Mouse (Mus musculus): ENCODE results near the gene Pkp4. TPM values are rescaled to one million over a fixed set of nuclear protein-coding genes. Genes with fewer than 3 reads are reported as not detected.
"Not testable (repeated sequence)": the region's sequence is repeated elsewhere in the genome, so short reads cannot be mapped to it uniquely, and the experiment has no call there.

The Pkp4 gene
- total RNA-seq, 4 experiments from 2014 or later = 13.4 to 30.6 (median 19.3) TPM

- no peak for DNase-seq (ENCODE audit: low spot score in 2 of 2)
Measured at GRCm38 (mm10) chr2:59338926-59339325, 178.3 kb downstream of the Pkp4 start.

- no peak for DNase-seq (ENCODE audit: low spot score in 2 of 2)
Measured at GRCm38 (mm10) chr2:59339776-59340539, 179.3 kb downstream of the Pkp4 start.

- no peak for DNase-seq (ENCODE audit: low spot score in 2 of 2)
Measured at GRCm38 (mm10) chr2:59340878-59341277, 180.2 kb downstream of the Pkp4 start.

GRCm38 (mm10) chr2:59342591-59343210 lies 182.1 kb downstream of the Pkp4 start:
- DNase-seq (ENCODE audit: low spot score in 2 of 2) = no peak

DNA sequence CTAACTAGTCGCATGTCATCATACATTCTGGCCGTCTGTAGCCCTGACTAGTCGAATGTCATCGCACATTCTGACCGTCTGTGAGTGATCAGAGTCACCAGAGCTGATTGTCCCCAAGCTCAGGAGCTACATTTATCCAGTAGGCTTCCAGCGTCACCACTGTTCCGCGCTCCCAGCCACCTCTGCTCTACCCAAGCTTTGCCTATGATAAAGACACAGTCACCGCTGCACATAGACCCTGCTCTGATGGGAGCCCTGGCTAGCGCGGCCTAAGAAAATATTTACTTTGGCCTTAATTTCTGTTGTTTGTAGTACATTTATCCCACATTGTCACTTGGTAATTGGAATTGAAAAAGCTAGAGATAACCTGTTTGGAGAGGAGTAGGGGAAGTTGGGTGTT lies 183.2 kb downstream of the Pkp4 start:
- DNase-seq (ENCODE audit: low spot score in 2 of 2) = no peak

- DNase-seq (ENCODE audit: low spot score in 2 of 2) = no peak
Measured at GRCm38 (mm10) chr2:59344699-59345098, 184.0 kb downstream of the Pkp4 start.

DNA sequence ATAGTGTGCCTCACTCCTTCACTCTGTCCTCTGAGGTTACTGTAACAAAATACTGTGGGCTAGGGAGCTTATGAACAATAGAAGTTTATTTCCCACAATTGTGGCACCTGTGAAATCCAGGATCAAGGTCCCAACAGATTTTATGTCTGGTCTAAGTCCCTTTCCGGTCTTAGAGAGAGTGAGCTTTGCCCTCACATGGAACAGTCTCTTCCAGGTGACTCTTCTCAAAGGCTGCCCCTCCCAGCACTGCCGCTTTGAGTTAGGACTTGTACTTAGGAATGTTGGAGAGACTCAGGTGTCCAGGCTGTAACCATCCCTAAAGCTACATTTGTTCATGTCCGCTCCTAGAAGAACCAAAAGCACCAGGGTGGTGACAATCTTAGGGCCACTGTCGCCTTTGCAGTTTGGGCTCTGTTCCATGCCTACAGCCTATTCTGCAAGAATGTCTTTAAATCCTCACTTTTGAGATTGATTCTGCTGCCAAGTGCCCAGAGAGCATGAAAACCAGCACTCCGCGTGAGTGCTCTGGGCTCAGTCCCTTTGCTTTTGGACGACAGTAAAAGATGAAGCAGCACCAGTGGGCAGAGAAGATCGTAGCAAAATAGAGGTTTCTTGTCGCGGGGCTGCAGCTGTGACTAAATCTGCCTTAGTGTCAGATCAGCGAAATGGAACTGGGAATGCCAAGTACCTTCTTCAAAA lies 184.6 kb downstream of the Pkp4 start:
- DNase-seq (ENCODE audit: low spot score in 2 of 2) = no peak

DNA sequence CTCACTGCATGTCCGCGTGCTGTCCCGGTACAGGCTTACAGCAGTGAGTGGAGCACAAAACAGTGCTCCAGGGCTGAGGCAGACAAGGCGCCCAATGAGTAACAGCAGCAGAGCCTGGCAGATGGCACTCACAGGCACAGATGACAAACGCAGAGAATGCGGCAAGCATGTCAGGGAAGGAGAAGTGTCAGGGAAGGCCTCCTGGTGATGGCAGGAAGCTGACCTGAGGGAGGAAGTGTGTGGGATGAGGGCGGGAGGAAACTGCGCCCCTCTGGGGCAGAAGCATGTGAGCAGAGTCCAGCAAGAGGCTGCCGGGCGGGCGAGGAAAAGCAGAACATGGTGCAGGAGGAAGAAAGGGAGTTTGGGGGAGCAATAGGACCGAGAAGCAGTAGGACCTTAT lies 185.8 kb downstream of the Pkp4 start:
- DNase-seq (ENCODE audit: low spot score in 2 of 2) = no peak

DNA sequence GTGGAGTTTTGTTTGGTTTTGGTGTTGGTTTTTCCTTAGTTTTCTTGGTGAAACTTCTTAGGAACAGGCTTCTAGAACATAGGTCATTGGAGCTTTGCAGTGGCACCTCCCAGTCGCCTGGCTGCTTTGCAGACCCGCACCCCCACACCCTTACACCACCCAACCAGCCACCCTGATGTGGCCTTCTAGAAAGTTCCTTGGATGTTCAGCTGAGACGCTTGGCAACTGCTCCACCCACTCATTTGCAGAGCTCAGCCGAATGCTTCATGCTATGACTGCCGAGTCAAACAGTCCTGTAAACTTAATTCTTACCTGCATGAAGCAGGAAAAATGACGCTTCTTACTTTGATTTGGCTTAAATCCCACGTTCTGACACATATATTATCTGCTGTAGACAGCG lies 187.9 kb downstream of the Pkp4 start:
- DNase-seq (ENCODE audit: low spot score in 2 of 2) = no peak

DNA sequence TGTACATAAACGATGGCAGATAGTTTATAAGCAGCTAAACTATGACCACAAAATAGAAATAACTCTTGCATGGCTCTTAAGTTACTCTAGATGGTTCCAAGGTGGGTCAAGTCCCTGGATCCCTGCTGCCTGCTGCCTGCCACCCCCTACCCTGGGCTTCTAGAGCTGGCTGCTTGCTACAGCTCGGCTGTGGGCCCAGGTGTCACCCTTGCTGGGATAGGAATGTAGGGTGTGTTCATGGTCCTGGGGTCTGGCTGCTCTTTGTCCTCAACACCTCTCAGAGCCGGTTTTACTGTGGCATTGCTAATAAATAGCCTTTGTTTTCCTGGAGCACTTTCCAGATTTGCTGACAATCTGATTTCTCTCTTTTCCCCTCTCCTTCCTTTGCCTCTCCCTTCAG lies 189.4 kb downstream of the Pkp4 start:
- no peak for DNase-seq (ENCODE audit: low spot score in 2 of 2)

- DNase-seq (ENCODE audit: low spot score in 2 of 2) = no peak
Measured at GRCm38 (mm10) chr2:59351303-59352099, 190.9 kb downstream of the Pkp4 start.

- no peak for DNase-seq (ENCODE audit: low spot score in 2 of 2)
Measured at GRCm38 (mm10) chr2:59353821-59354220, 193.2 kb downstream of the Pkp4 start.

GRCm38 (mm10) chr2:59355531-59356289 lies 195.1 kb downstream of the Pkp4 start:
- no peak for DNase-seq (ENCODE audit: low spot score in 2 of 2)

DNA sequence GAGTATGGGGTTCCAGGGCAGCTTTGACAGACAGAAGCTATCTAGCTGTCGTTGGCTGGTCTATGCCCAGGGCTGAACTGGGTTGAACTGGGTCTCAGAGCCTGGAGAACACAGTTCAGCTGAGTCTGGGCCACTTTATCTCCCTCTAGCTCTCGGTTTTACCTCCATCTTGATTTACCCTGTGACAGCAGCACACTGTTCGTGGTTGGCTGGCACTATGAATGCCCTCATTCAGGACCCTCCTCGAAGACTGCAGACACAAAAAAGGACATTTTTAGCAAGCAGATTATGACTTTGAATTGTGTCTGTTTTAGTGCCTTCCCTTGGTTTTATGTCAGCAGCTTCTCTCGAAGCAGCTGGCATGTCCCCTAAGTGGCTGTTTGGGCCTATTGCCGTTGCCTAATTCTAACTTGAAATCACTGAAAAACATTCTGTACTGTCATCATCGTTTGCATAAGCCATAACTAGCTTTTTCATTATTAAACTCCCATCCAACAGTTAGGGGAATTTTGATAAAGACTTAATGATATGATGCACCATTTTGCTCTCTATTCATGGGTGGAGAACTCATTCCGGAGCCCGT lies 199.2 kb downstream of the Pkp4 start:
- DNase-seq (ENCODE audit: low spot score in 2 of 2) = no peak

DNA sequence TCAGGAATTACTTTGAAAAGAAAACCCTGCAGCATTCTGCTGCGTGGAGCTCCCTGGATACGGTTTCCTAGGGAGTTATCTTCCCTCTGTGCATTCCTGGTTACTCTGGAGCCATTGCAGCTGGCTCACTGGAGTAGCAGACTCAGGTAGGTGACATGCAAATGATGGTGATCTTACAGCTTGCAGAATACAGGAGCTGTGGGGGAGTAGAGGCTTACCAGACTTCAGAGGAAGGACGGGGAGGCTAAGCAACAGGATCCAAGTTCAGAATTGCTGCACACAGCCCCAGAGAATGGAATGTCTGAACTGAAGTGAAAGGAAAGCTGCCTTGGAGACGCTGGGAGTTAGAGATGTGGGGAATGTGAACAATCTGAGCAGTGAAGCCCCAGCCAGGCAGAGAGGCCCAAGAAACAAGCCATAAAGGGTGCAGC lies 200.7 kb downstream of the Pkp4 start:
- DNase-seq (ENCODE audit: low spot score in 2 of 2) = no peak

DNA sequence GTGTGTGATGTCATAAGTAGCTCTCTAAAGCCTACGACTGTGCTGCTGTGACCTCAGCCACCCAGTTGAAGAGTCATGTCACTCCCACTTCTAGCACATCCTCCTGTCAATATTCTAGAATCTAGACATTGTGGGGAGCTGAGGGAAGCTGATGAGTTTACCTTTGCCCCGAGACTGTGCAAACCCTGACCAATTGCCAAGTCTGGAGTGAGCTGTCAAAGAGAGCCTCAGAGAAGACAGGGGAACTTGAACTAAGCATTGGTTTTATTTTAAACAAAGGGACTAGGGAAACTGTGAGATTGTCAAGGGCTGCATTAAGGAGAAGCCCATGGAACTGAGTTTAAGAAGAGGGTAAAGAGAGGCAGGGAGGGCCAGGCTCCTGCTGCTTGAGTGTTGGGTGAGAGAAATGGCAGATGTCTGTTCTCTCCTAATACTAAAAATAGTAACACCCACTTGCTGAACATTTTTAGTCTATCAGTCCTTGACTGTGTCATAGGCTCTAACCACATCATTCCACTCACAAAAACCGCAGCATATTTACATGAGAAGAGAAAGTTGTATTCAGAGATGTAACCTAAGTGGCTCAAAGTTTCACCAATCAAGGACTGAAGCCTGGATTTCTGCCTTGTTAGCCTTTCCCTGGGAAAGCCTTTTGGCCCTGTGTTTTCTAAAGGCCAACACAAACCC lies 203.6 kb downstream of the Pkp4 start:
- DNase-seq (ENCODE audit: low spot score in 2 of 2) = no peak

DNA sequence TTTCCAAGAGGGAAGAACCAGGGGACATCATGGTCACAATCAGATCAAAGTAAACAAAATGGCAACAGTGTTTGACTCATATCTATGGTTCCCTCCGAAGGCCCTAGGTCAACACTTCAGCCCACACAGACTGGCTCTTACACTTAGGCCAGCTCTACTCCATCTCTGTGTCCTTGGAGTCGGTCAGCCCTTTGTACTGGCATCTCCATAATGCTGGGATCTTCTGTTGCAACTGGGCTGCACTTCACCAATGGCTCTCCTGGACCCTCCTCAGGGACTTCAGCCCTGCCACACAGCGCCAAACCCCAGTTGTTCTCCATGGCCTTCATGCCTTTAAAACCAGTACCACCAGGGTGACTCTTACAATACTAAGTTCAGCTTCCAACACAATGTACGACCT lies 206.5 kb downstream of the Pkp4 start:
- no peak for DNase-seq (ENCODE audit: low spot score in 2 of 2)

DNA sequence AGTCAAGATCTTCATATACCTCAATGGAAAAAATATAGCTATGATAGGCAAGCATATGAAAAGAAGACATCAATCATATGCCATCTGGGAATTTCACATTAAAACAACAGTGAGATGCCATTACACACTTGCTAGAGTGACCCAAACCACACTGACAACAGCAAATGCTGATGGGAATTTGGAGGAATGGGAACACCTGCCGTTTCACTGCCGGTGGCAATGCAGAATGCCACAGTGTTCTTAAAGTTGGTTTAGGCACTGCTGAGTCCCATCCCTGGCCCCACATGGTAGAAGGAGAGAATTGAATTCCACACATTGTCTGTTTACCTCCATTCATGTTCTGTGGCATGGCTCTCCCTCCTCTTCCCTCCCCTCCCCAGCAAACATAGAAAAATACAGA lies 212.5 kb downstream of the Pkp4 start:
- DNase-seq (ENCODE audit: low spot score in 2 of 2) = no peak

- DNase-seq (ENCODE audit: low spot score in 2 of 2) = no peak
Measured at GRCm38 (mm10) chr2:59378096-59378495, 217.4 kb downstream of the Pkp4 start.

GRCm38 (mm10) chr2:59378861-59379260 lies 218.2 kb downstream of the Pkp4 start:
- DNase-seq (ENCODE audit: low spot score in 2 of 2) = not testable (repeated sequence)

All from gastrocnemius, adult 8-10 months (tissue).